Mouse (Mus musculus): ENCODE measurements at regions not wholly inside any gene's neighbourhood (a gene's known extent, or its start where the extent isn't known, plus 50 kb on each side); places are given as distances from the start of the nearest gene placed in this dataset.

DNA sequence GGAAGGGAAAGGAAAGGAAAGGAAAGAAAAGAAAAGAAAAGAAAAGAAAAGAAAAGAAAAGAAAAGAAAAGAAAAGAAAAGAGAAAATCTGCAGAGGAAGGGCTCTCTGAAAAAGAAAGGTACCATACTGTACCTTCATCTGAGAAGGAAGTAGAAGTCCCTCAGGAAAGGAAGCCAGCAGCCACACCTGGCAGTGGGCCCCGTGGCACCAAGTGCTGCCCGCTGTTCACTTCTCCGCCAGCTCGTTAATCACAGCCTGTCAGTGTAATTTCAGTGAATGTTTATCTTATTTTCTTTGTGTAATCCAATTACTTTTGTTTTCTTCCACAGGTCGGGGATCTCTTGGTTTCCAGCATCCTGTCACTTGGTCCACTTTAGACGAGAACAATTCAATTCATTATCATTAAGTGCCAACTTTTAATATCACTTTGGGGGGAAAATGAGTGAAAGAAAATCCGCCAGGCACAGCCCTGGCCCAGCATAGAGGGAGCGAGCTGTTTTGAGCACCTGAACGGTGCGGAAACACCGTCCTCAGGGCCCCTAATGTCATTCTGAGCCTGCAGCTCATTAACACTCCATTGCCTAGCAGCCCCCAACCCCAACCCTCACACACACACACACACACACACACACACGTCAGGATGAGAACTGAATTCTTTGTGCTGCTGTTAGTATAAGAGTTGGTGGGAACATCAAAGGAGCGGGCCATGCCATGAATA, 309.7 kb downstream of the Irx2 start:
- no peak for DNase-seq (ENCODE audit: low spot score)

DNA sequence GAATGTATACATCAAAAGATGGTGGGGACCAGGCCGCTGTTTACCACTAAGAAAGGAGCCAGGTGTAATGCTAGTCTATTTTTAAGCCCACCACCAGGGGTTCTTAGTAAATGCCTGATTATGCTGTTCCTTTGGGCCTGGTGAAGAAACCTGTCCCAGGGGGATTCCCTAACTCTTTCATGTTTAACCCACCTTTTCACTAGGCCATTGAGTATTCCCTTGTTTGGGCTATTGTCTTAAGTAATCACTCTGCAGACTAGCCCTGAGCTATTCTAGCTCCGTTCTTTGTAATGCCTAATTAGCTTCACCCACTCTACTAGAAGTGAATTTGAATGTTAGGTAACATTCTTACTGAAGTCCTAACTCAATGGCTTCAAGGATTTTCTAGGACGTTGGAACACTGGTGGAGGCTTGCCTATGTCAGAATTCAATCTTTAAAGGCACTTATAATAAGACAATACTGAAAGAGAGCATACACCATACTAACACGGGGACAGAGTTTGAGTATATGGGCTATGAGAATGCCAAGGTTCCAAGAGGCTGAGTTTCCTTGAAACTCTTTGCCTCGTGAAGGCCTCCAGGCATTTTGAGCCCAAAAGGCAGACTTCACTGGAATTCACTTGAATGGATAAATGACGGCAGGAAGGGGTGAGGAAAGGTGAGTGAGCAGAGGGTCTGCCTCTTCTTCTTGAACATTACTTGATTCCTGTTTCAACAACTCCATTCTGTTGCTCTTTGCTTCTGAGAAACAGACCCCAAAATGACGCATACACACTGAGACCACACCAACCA, 312.7 kb upstream of the Irx4 start:
- DNase-seq (ENCODE audit: low spot score) = no peak

DNA sequence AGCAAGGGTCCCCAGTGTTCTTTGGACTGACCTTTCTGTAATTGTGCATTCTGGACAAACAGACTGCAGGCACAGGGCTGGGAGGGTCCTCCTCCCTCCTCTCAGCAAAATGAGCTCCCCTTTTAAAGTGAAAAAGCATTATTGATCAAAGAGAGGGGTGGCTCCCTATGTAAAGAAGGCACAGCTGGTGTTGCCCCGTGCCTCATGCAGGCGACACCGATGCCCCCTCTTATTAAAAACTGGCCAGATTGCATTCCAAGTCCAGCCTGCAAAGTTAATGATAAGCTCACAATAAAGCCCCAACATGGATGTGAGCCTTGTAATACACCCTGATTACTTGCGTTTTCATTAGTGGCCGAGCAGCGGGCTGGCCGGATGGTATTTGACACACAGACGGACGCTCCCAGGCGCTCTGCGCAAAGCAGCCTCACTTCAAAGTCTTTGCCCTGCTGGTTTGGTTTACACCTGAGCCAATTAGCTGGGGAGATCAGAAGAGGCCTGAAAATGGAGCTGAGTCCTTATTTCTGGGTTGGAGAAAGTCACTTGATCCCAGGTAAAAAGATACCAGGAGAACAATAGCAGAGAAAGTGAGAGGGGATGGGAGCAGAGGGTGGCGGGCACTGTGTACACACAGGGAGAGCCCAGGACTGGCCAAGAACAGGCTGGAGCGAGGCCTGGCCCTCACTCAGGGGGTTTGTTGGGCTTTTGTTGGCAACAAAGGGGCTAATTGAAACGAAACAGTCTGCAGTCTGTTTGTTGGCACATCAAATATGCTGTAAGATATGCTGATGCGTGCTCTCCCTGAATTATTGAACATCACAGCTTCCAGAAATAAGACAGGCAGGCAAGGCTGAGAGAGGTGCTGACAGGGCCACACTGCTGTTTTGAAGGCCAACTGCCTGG, 301.4 kb upstream of the Irx4 start:
- no peak for DNase-seq (ENCODE audit: low spot score)

- no peak for DNase-seq (ENCODE audit: low spot score)
Observed at GRCm38 (mm10) chr13:72961291-72961690, 299.0 kb upstream of the Irx4 start.

GRCm38 (mm10) chr13:72972165-72972564, 288.1 kb upstream of the Irx4 start:
- DNase-seq (ENCODE audit: low spot score) = no peak

DNA sequence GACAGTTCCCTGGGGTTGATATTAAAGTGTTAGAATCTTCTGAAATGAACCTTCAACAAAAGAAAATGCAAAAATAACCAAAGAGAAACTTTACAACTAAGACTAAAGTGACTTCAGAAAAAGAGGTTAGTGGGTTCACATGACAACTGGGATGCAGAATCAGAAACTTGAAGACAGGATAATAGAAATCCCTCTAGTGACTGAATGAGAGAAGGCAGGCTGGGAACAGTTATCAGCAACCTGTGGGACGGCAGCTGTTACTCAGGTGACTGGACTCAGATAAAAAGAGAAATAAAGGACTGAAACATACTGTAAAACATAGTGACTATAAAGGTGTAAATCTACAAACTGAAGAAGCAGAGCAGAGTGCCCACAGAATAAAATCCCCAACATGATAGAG, 287.4 kb upstream of the Irx4 start:
- DNase-seq (ENCODE audit: low spot score) = no peak

DNA sequence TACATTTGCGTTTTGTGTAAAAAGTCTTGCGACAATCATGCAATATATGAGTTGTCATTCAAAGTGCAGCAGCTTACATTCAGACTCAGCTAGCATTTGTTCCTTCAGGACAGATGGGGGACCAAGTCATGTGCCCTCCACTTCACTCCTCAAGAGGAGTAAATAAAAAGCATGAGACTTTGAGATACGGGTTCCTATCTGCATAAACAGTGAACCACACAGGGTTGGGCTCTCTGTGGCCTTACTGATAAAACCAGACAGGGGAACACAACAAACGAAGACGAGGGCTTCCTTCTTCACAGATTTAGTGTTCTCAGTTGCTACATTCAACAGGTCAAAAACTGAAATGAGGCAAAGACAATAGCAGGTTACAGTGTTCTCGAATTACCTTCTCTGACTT, 283.1 kb upstream of the Irx4 start:
- no peak for DNase-seq (ENCODE audit: low spot score)

GRCm38 (mm10) chr13:72977971-72978370, 282.3 kb upstream of the Irx4 start:
- no peak for DNase-seq (ENCODE audit: low spot score)

- no peak for DNase-seq (ENCODE audit: low spot score)
Observed at GRCm38 (mm10) chr13:72978966-72979365, 281.3 kb upstream of the Irx4 start.

DNA sequence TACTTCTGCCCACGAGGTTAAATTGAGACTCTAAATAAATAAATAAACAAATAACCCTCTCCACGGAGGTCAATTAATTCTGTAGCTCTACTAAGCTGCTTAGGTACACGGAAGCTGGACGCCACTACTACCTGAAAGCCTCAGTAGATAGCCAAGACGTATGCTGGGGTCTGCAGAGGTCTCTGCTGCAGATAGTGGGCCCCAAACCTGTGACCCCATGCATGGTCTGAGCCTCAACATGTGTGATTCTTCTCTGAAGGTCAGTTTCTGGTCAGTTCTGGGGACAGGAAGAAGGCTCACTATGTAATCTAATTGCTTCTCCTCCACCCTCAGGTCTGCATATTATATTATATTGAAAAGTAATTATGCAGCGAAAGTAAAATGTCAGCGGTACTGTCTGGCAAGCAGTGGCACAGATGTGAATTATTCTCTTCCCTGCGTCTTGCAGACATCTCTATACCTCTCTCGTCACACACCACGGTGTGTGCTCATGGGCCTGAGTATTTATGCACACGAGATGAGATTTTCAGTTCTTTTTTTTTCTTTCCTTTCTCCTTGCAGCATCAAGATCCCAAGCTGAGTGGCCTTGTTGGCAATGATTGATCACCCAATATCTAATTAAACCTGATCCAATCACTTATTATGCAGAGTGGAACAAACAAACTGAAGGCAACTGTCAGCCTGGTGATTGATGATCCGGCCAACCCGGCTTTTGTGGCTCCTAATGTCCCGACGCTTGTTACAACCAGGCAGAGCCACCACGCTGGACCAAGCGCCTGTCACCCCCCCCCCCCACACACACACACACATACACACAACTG, 267.5 kb upstream of the Irx4 start:
- DNase-seq (ENCODE audit: low spot score) = no peak

DNA sequence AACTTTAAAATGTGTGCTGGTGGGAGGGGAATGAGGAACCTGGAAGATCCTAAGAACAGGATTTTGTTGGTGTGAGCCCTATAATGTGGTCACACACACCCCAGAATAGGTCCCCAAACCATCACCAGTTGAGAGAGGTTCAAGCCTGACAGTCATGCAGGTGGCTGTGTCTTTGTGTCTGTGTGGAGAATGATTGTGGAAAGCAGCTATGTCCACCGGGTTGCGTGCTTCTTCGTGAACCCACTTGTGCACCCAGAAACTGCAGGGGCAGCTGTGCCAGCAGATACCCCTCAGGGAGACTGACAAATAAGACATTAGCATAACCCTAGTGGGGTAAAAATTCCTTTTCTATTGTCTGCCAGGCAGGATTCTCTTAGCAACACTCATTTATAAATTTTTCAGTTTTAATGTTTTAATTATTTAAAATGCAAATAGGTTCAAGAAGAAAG, 266.8 kb upstream of the Irx4 start:
- no peak for DNase-seq (ENCODE audit: low spot score)

GRCm38 (mm10) chr13:72994538-72994937, 265.7 kb upstream of the Irx4 start:
- no peak for DNase-seq (ENCODE audit: low spot score)

- DNase-seq (ENCODE audit: low spot score) = no peak
Observed at GRCm38 (mm10) chr13:73008856-73009546, 251.3 kb upstream of the Irx4 start.

DNA sequence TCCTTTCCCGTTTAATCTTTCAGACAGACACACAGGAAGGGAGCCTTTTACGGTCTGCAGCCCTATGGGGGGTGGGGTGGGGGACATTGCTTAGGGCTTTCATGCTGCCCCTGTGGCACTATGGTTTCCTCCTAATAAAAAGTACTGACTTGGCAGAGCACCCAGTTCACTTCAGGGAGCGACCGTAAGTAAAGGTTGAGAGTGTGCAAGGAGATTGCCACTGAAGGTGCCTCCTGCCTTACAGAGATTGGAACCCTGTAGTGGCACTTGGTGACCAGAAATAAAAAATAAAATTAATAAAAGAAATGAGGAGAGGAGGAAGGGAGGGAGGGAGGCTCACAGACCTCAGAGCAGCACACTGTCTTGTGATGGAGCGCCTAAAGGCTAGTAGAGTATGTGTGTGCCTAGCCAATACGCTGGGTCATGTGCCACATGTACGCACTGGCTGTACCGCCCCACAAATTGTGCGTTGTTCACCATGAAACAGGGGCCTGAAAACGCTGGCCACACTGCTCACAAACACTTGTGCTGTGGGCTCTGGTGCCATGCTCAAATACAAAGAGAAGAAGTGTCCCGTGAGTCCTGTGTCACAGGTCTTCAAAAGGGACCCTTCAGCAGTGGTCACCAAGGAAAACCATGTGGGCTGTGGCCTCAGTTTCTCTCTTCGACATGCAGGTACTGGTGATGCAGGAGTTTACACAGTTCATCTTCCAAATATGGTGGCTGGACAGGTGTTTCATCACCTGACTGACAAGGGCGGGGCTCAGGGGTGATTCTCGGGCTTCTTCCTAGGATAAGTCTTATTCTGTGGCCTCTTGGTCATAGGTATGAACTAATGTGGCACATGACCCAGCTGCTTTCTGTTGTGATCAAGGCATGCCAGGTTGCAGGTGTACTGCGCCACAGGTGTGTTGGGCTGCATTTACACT, 250.5 kb upstream of the Irx4 start:
- DNase-seq (ENCODE audit: low spot score) = no peak

GRCm38 (mm10) chr13:73019181-73019580, 241.1 kb upstream of the Irx4 start:
- DNase-seq (ENCODE audit: low spot score) = no peak

- no peak for DNase-seq (ENCODE audit: low spot score)
Observed at GRCm38 (mm10) chr13:73031217-73031616, 229.1 kb upstream of the Irx4 start.

GRCm38 (mm10) chr13:73033055-73033454, 227.2 kb upstream of the Irx4 start:
- DNase-seq (ENCODE audit: low spot score) = peak; percentile 17

DNA sequence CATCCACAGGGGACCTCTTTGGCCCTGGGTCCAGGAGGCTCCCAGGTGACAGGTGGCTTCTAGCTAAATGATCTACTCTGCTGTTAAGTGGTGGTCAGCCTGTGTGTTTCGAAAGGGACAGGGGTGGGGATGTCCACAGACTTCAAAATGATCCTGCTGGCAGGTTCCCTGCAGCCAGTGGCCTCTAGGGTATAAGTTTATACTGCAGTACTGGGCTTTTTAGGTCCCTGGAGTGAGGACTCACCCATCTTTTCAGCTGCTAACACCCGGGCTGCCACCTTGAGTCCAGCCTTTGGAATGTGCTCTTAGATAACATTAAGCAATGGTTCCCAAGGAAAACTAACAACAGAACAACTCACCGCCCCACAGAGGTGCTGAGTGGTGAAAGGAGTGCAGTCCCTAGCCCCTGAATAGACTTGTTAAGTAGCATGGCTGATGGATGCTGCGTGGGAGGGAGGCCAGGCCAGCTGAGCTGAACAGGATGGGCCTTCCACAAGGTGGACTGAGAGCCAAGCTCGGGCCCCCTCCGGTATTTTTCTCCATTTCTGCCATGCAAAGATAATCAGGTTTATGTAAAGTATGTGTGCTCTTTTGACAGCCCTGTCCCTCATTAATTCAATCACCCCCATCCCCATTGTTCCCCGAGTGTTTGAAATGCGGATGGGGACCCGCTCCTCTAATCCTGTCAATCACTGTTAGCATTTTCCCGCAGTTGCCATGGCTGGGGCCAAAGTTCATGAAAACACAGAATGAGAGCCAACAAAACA, 226.0 kb upstream of the Irx4 start:
- DNase-seq (ENCODE audit: low spot score) = no peak

GRCm38 (mm10) chr13:73034886-73035285, 225.4 kb upstream of the Irx4 start:
- DNase-seq (ENCODE audit: low spot score) = no peak

Measured in layer of hippocampus, adult 9-10 months (tissue).